Mouse (Mus musculus) liver (tissue): Measurements from ENCODE around the gene Rbms3.
A peak's percentile ranks its signal among the peaks of the same experiment; 100 is the strongest.

Experiments
- DNase-seq: peaks from one replicate; pipeline ENCODE4 v3.0.0-alpha.2; 2020; ENCODE audit warnings: mixed read lengths

Gene Rbms3

DNA sequence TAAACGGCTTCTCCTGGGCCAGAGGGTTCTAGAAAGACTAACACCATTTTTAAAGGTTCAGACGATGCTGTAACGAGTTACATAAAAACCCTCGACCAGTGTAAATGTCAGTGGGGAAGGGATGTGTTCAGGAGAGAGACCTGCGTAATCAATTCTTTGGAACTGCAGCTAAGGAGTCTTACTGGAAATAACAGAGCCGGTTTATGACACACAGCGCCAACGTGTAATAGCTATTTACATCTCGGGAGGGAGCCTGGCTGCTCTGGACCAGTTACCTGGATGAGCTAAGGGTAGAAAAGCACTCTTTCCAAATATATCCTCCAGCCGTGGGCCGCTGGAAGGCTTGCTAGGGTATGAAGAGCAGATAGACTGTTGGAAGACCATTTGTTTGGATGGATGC is 598.5 kb downstream of the Rbms3 start:
- no peak for DNase-seq

DNA sequence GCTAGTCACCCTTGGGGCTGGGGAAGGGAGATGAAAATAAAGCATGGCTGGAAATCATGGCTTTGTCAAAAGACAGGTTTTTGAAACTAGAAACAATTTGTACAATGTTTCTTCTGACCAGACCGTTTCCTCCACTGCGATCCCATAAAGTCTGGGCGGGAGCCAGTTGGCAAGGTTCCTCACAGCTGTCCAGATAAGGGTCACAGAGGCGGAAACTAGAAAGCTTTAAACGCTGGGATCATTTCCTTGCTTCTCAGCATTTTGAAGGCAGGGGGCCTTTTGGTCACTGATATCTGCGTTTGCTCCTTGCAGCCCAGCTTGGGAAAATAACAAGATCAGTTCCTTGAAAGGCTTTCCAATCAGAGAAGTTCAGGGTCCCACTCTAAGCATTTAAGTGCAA is 598.9 kb downstream of the Rbms3 start:
- DNase-seq: peak; percentile 53

DNA sequence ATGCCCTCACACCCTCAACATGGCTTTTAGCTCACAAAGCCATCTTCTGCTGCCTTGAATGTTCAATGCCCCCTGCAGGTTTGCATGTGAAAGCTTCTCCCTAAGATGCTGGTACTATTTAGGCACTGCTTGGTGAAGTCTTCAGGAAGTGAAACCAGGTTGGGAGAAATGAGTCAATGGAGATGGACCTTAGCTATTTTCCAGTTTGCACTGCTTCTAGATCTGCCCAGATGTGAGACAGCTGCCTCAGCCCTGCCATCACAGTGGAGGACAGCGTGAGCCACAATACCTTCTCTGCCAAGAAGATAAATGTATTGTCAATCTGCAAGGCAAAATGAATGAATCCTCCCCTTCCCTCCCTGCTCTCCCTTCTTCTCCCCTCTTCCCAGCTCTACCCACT is 599.8 kb downstream of the Rbms3 start:
- no peak for DNase-seq

DNA sequence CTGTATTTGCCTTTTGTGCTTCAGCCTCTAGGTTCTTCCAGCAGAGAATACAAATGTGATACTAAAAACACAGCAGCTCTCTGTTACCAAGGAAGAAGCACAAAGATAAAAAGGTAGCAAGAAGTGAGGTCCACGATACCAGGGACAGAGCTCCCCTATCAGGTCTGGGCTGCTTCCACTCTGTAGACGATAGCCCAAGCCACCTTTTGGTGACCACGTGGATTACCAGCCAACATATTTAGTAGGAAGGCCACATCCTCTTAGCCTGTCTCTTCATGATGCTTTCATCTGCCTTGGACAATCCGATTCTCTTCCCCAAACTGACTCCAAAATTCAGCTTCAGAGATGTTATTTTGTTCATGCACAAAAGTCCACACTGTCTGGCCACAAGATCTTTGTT is 601.1 kb downstream of the Rbms3 start:
- no peak for DNase-seq

DNA sequence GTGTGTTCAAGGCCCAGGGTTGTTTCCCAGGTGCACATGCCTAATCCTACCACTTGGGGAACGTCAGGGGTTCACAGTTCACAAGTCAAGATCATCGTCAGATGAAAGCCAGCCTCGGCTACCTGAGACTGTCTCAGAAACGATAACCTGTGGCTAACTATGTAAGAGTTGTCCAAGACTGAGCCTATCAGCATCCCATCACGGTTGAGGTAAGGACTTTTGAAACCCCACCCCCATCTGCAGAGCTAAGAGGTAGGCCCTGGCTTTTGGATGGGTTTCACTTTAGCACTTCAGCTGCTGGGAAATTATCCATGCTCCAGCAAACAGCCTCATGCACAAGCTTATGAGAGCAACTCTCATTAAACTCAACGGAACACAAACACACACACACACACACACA is 607.6 kb downstream of the Rbms3 start:
- no peak for DNase-seq

DNA sequence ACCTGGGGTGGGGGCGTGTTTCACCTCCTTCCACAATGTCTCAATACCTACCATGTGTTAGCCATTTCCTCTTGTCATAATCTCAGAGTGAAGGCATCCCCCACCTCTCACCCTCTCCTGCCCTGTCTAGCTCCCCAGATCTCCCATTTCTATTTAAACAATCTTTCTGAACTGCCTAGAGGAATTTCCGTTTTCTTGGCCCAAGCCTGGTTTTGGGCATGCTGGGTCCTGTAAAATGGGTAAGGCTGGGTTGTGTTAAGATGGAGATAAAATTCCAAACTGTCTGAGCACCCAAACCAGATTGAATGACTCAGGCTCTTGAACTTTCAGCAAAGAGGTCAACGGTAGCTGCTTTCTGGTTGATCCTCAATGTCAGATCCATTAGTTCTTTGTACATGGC is 608.2 kb downstream of the Rbms3 start:
- no peak for DNase-seq

DNA sequence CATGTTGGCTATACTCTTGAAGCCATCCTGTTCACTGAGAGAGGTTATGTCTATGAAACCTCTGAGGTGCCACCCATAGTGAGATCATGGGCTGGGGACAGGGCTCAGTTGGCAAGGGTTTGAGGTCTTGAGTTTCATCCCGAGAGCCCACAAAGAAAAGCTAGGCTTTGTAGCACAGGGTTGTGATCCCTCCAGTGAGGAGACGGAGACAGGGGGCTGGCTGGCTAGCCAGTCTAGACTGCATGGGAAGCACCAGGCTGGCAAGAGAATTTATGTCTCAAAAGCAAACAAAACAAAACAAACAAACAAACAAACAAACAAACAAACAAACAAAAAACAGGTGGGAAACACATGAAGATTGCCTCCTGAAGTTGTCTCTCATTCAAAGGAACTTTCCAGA is 609.5 kb downstream of the Rbms3 start:
- no peak for DNase-seq

DNA sequence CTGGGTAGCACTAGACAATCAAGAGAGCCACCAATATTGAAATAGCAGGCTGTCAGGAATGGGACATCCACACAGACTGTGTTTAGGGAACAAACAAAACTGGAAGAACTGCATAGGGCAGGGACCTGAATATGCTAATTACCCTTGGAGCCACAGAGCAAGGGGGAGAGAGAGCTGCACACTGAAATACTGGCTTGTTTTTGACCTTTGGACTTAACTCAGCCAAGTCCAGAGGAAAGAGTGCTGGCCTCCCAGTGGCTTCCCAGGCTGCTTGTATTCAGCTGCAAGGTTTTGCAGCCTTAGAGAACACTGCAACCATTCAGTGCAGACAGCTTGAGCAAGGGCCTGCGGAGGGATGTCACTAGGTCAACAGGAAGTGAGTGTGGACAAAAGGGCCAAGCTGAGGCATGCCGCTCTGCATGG is 611.0 kb downstream of the Rbms3 start:
- DNase-seq: peak; percentile 25

DNA sequence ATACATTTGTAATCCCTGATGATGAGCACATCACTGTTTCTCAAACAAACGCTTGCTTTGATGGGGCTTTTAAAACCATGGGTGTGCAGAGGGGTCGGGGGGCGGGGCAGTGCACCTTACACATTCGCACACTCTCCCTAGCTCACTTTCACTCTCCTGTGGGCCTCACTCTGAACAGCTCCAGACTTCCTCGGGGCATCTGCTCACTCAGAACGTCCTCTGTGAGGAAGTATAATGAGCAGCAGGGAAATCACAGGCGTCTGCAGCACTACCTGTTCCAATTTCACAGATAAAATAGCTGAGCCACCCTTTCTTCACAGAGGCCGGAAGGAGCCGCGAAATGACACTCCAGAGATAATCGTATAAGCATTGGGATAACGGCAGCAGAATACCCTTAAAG is 611.4 kb downstream of the Rbms3 start:
- DNase-seq: no peak

DNA sequence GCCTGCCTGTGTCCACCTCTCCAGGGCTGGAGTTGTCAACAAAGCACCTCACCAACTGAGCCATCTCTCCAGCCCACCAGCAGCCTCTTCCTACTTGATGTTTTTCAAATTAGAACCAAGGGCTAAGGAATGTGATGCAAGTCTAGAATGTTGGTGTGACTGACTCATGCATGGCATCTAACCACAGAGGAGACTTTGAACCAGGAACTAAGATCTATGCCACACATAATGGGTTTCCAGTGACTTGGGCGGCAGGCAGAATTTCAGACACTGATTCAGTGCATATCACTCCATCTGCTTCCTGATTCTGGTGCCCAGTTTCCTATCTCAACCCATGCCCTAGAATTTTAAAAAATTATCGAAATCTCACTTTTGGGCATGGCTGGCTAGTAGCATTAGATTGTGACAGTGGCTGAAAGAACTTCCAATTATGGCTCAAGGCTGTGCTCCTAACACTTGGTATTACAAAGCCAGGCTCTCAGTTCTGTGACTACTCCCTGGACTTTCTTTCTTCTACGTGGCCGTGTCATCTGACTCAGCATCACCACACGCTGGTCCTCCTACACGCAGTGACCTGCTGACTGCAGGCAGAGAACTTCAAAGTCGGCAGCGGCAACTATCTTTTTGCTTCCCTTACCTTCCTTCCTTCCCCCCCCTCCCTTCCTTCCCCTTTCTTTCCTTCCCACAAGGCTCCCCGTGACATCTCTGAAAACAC is 613.0 kb downstream of the Rbms3 start:
- DNase-seq: no peak

DNA sequence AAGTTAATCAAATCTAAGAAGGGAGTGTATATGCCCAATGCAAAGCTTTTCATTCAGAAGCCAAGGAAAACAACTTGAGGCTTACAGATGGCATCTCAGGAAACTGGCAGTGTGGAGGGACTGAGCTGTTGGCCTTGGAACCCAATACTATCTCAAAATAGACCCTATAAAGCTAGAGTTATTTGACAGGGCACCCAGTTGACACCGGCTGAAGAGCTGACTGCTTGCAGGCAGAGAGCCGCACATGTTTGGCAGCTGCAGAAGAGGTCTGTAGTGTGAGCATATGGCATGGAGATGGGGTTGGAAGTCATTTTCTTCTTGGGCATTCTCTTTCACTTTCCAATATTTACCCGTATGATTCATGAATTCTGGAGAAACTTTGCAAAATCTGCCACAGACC is 616.3 kb downstream of the Rbms3 start:
- DNase-seq: no peak

DNA sequence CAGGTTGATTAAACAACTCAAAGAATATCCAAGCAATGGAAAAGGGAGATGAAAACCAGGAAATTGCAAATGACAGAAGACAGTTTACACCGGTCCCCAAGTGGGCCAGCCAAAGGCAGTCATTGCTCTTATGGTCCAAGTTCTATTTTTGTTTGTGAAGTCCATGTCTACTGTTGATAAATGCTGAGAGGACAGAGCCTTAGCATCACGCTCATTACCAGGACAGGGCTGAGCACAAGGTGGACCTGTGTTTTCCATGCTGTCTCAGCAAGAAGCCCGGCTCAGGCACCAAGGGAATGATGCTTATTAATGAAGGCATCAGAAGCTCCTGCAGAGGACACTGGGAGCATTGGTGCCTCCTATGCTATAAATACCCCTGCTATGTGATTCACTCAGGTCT is 618.9 kb downstream of the Rbms3 start:
- no peak for DNase-seq

DNA sequence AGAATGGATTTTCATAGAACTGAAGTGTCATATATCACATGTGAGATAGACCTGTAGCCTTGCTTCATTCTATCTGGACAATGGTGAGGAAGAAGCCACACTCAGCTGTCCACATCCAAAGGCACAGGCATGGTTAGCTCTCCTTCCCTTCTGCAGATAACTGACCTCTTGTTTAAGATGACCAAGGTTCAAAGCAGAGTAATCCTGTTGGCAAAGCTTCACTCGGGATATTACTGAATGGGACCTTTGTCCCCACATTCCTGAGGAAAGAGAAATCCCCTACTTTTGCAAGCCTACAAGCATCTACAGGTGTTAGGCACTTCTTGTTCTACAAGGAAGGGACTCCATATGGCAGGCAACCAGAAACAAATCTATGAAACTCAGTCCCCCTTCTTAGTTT is 621.5 kb downstream of the Rbms3 start:
- DNase-seq: no peak

DNA sequence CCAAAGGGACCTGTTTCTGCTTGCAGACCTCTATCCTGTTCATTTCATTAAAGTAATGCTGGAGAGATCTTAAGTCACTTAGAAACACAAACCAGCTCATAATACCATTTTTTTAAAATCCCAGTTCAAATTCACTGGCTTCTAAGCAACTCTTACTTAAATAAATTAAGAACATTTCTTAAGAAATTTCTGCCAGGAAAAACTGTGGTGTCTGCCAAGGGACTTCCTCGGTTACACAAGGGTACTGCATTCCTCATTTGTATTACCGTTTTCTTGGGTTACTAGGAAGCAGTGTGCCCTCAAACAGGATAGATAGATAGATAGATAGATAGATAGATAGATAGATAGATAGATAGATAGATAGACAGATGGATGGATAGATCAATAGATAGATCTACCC is 627.6 kb downstream of the Rbms3 start:
- DNase-seq: no peak

DNA sequence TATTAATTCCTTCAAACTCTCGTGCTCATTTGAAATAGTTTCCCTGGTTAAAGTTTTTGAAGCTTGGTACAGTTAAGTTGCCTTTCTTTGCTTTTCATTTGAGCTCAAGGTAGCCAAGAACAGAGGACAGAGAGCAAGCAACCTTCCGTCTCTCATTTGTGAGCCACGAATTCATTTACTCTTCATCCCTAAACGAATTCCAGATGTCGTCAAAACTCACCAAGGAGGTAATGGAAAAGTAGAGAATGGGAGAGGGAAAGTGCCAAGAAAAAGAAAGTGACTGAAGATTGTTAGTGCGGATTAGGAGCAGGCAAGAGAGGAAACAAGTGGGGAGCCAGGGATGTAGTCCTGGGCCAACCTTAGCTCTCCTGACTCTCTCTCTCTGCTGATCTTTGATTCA is 630.5 kb downstream of the Rbms3 start:
- no peak for DNase-seq

DNA sequence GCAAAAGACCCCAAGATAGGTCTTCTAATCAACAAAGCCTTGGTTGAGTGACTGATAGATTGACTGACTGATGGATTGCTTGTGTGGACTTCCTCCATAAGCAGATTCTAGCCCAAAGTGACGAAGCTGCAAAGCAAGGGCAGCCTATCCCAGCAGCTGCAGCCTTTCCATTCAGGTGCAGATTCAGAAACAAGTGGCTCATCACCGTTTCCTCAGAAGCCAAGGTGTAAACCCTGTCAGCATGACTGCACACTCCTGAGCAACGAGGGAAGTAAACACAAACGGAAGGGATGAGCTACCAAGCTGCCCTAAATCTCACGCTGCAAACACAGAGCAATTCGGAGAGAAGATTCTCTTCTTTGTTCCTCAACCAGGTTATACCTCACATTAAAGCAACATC is 639.4 kb downstream of the Rbms3 start:
- DNase-seq: no peak

DNA sequence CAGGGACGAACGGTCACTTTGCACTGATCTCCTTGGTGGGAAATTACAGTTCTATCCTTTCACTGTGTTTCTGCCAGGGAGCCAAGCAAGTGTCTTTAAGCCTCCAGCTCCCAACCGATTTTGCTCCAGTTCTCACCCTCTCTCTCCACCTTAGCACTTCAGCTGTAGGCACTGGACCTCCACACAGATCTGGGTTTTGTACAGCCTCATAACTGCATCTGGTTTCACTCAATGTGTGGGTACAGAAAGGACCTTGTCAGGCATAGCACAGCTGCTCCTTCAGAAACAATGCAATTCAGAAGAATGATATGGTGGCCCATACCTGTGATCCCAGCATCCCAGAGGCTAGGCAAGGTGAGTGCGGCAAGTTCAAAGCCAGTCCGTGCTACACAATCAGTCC is 648.9 kb downstream of the Rbms3 start:
- DNase-seq: no peak

DNA sequence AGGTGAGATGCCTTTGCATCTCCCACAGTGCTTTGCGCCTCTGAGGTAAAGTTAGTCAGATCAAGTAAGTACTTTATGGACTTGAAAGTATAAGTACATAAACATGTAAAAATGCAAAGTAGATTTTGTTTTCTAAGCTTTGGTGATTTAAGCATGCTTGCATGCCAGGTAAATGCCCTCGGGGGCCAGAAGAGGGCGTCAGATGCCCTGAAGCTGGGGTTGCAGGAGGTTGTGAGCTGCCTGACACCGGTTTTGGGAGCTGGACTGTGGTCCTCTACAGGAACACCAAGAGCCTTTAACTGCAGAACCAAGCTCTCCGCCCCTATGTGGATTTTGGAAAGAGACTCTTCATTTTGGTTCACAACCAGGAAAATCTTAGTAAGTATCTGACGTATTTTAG is 652.3 kb downstream of the Rbms3 start:
- DNase-seq: no peak

DNA sequence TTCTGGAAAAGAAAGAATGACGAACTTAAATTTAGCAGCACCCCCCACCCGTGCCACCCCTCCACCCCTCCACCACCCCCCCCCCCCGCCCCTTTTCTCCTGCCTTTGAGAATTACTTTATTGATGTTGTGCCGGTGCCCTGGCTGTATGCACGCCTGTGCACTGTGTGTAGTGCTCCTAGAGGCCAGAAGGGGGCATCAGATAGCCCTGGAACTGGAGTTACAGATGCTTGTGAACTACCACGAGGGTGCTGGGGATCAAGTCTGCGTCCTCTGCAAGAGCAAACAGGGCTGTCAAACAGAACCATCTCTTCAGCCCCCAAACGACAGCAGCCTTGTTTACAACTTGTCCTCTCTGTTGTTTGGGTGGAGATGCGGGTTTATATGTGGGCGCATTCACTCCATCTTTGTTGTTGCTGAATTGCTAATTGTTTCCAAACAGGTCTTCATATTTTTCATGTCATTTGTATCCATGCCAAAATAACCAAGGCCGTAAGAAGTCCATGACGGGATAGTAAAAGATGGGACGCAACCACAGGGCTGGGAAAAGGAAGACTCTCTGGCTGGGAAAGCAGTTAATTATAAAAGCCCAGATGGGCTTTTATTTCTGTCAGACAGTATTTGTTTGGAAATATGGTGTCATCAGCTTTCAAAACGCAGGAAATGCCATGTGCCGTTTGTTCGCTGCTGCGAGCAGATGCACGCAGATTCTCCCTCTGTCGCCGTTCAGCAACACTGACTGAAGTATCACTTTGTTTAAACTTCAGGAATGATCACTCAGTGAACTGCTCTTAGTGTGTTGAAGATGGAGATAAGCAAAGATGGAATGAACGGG is 652.9 kb downstream of the Rbms3 start:
- DNase-seq: no peak

DNA sequence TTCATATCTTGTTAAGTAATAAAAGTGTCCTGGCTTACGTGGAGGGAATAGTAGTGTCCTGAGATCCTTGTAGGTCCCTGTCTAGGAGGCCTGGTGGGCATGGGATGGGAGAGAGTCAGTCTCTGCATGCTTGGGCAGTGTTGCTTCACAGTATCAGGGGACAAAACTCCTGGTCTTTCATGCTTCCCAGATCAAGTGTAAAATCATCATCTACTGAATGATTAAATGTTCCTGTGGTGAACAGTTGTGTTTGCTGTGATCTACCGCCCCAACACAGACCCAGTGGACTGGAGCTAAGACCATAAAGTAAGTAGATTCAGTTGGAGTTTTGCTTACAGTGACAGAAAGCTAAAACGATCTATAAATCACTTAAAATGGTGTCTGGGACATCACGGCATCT is 654.4 kb downstream of the Rbms3 start:
- DNase-seq: no peak

DNA sequence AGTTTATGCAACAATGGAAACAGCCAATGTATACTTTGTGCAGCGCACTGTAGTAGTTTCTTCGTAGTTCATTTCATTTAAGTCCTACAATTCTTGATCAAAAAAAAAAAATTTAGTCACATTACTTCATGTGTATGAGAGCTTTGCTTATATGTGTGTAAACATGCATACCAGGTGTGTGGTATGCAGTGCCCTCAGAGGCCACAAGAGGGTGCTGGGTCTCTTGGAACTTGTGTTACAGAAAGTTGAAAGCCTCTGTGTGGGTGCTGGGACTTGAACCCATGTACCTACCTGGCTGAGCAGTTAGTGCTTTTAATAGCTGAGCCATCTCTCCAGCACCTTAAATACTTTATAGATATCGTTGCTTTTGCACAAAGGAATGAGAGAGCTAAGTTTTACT is 655.6 kb downstream of the Rbms3 start:
- no peak for DNase-seq

DNA sequence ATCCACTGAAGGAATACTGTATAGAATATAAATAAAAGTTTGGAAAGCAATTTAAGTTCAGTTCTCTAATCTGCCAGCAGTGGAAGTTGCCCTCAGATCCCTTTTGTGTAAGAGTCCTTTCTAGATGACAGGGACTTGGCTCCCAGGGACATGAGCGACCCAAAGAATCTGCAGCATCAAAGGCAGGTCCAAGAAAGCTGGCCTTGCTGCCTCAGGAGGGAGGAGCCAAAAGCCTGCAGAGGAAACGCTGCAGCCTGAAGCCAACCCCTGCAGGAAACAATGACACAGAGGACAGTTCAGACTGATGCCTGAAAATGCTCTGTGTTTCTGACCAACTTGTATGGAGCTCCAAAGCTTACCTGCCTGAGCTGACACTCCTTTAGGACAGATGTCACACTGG is 656.1 kb downstream of the Rbms3 start:
- DNase-seq: no peak

DNA sequence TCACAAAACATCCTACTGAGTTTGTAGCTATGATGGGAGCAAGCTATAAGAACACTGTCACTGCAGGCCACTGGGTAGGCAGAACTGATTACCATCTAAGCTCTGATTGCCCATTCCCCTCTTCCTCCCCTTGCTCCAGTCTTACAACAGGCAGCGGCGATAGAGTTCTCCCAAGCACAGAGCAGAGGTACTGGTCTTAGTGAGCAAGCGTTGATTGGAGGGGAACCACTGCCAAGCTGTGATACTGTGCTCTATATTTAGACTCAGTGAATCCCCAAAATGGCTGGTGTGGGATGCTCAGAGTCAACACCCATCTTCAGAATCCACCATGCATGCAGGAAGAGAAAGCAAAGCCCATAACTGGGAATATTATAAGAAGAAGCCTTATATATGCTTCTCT is 662.4 kb downstream of the Rbms3 start:
- DNase-seq: no peak

DNA sequence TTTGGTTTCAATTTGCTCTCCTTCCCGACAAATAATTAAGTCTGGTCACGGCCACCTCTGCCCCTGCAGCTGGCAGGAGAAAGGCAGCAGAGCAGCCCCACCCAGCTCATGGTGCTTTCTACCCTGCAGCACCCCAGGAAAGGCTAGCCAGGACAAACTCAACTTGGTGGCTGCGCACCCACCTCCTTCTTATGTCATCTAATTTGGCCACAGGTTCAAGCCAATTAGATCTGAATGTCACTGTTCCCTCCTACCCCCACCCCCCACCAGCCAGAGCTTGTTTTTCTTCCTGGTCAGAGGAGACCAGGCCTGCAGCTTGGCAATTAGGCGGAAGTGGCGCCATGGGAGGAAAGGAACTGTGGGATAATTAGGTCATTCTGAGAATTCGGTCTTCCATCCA is 664.0 kb downstream of the Rbms3 start:
- DNase-seq: no peak

DNA sequence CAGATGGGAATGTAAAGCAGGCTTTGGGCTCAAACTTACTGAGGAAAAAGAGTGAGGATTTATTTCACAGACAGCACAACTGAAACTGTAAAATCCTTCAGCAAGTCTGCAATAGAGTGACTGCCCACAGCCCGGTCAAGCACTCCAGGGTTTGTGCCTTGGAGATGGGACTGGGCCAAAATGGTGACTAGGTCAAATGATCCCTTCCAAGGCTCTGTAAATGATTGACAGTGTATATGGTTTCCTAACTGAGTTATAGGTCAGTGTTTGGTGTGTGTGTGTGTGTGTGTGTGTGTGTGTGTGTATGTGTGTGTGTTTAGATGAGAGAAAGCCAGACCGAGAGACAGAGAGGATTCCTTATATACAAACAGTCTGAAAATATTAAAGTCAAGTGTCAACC is 673.6 kb downstream of the Rbms3 start:
- no peak for DNase-seq
